Mouse (Mus musculus): ENCODE data around the gene Gm20388.

The Gm20388 gene

GRCm38 (mm10) chr8:122676621-122677480 is 2766.2 kb downstream of the Gm20388 start:
- DNase-seq (ENCODE audit: low spot score): no peak

- no peak for DNase-seq (ENCODE audit: low spot score)
Observed at GRCm38 (mm10) chr8:122677481-122678021, 2766.9 kb downstream of the Gm20388 start.

DNA sequence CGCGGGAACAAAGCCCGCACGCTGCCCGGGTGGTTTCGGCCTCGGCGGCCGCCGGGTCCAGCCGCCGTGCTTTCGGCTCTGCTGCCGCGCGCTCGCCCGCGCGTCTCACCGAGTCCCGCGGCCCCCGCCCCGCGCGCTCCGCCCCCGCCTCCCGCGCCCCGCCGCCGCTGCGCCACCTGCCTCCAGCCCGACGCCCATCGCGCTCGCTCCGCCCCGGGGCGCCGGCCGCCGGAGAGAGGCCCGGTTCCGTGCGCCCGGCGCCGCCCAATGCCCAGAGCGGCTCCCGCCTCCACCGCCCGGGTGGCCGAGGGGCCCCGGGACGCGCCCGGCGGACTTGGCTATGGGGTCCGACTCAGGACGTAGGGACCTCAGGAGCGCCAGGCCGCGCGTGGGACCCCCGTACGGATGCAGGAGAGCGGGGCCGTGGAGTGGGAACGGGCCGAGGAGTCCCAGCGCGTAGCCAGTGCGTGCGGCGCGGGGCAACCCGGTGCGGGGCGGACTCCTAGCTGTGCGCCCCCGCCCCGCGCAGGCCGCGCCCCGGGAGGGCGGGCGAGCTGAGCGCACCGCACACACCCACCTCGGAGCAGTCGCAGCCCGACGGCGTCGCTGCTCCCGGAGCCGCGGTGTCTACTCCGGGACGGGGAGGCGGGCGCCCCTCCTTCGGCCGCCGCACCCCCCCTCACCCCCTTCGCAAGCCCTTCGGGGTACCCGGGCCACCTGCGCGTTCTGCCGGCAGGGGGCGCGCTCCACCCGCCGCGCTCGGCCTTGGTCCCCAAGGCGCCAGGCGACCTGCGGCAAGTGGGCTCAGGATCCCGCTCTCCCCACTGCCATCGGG is 2767.6 kb downstream of the Gm20388 start:
- DNase-seq (ENCODE audit: low spot score): peak; percentile 78

GRCm38 (mm10) chr8:122678896-122679210 is 2768.2 kb downstream of the Gm20388 start:
- DNase-seq (ENCODE audit: low spot score): no peak

DNA sequence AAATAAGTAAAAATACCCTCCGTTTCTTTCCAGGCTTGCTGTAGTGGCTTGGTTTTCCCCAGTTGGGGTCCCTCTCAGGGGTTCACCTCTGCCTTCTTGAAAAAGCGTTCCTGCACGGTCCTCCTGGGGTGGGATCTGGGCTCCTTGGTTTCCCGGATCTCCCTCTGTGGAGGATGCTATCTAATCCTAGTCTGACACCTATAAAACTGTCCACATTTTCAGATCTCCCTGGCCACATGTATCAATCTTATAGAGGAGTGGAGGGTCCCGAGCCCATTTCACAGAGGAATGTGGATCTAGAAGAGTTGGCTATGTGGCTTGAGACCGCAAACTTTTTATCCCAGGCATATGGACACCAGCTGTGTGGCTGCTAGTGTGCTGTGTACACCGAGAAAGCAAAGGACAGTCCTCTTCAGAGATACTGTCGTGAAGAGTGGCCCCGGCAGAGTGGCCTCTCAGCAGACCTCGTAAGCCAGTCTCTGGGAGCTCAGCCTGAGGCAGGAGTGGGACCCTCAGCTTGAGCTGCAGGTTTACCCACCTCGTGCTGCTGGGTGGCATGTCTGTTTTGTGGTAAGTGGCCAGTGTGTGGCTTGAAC is 2768.8 kb downstream of the Gm20388 start:
- no peak for DNase-seq (ENCODE audit: low spot score)

DNA sequence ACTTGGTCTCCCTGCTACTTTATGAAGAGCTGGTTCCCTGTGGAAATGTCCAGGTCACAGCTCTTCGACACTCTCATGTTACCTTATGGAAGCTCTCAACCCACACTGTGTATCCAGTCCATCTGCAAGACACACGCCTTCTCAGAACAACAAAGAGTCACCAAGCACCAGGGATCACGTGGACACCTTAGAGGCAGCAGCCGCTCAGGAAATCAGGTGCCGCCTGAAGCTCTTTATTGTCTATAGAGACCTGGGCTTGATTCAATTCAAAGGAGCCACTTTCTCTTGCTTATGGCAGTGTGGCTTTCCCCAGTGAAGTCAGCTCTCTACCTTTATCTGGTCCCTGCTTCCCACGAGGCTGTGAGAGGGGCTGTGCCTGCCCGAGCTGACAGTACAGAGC is 2769.5 kb downstream of the Gm20388 start:
- DNase-seq (ENCODE audit: low spot score): no peak

- DNase-seq (ENCODE audit: low spot score): no peak
Observed at GRCm38 (mm10) chr8:122682820-122683219, 2772.2 kb downstream of the Gm20388 start.

DNA sequence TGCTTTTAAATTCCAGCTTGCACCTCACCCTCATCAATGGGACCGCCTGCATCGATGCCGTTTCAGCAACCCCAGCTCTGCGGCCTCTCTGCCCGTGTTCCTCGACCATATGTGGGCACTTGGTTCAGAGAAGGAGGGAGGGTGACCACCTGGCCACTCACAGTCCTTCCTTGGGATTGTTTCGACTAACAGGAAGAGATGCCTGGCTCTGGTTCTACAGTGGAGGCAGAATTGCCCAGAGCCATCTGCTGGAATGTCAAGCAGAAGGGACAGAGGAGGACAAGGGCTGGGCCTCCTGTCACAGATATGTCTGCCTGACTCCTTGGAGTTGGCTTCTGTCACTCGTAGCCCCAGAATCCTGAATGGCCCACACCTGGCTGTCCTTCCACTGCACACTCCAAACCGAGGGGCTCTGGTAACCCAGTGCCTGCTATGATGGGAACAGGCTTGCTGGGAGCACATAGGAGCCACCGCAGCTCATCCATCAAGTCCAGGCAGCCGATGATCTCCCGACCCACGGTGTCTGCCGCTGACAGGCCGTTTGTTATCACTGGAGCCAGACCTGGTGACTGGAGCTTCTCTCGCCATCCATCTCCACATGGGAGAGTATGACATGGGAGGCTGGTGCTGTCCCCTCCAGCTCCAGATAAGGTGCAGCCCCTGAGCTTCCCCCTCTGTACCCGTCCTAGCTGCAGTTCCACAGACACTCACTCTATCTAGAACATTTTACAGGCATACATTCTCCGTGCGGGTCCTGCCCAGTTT is 2774.6 kb downstream of the Gm20388 start:
- DNase-seq (ENCODE audit: low spot score): no peak

DNA sequence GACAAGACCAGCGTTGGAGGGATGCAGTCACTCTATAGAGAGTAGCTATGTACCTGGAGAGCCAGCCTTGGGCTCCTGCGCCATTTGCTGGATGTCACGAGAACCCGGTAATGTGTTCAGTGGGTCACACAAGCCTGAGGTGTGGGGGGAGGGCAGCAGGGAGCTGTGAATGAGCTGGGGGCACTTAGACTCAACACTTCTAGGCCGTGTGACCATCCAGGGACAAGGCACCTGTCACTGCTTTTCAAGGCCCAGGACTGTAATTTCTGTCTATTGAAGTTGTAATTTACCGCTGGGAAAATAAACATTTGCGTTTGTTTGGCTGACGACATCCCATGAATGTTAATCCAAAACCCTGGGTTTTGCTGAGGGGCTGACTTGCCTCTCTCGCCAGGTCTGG is 2776.2 kb downstream of the Gm20388 start:
- no peak for DNase-seq (ENCODE audit: low spot score)

DNA sequence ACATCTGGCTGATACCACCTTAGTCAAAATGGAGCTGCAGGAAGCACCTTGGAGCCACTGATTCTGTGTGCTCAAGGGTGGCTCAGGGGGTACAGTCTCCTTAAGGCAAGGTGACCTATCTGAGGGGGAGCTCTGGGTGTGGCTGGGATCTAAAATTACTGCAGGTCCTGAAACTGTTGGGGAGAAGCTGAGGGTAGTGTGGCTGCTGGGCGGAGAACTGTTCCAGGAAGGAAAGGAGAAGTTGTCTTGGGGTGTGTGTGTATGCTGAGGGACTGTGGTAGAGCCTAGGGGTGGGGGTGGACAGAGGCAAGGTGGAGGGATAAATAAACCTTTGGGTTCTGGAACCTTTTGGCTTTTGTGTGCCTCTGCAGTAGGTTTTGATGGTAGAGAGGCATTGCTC is 2778.7 kb downstream of the Gm20388 start:
- DNase-seq (ENCODE audit: low spot score): no peak

DNA sequence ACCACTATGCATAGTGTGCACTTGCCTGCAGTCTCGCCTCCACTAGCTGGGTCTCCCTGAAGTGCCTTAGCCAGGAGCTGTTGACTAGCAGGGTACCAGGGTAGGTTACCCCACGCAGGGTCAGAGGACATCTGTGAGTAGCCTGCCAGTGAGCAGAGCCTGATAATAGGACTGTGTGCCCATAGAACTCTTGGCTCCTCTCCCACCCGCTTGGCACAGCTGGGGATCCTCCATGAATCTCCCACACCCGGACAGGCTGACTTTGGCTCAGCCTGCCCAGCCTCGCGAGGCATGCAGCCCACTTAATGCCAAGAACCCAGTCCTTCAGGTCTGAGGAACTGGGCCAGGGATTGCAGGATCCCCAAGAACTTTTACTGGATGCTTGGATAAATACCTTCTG is 2780.4 kb downstream of the Gm20388 start:
- no peak for DNase-seq (ENCODE audit: low spot score)

GRCm38 (mm10) chr8:122692152-122692551 is 2781.5 kb downstream of the Gm20388 start:
- DNase-seq (ENCODE audit: low spot score): no peak

DNA sequence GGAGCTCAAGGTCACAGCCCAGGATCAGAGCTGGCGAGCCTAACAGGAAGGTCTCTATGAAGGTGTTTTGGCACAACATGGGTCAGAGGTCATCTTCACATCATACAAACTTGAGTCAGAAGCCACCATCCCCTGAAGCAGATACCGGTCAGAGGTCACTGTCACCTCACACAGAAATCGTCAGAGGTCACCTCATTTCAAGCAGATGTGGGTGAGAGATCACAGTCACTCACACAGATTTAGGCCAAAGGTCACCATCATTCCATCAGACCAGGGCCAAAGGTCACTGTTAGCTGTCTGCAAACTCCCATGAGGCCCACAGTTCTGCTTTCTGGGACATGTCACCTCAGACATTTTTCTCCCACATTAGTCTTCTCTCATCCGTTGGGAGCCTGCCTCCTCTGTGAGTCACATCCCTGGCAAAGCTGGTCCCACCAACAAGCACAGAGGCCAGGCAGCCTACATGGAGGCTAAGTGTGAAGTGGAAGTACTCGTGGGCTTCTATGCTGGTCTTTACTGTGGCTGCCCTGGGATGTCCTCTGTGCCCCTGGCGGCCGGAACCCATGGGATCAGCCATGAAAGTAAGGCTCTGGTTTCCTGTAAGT is 2784.9 kb downstream of the Gm20388 start:
- DNase-seq (ENCODE audit: low spot score): no peak

- DNase-seq (ENCODE audit: low spot score): peak; percentile 29
Observed at GRCm38 (mm10) chr8:122697181-122697581, 2786.5 kb downstream of the Gm20388 start.

DNA sequence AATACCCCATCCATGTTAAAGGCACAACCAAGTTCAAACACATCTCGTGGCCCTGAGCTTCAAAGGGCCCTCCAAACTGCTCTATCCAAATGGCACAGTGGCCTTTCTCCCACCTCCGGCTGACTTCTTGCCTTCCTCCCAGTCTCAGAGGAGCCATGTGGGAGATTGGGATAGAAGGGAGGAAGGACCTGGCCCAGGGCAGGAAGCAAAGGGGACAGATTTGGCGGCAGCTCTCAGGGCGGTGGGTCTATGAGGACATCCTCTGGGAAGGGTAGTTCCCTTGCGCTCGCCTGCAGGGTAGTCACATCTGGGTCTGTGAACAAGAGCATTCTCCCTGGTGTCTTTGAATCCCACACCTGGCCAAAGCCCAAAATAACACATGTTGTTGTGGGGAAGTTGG is 2786.9 kb downstream of the Gm20388 start:
- DNase-seq (ENCODE audit: low spot score): no peak

DNA sequence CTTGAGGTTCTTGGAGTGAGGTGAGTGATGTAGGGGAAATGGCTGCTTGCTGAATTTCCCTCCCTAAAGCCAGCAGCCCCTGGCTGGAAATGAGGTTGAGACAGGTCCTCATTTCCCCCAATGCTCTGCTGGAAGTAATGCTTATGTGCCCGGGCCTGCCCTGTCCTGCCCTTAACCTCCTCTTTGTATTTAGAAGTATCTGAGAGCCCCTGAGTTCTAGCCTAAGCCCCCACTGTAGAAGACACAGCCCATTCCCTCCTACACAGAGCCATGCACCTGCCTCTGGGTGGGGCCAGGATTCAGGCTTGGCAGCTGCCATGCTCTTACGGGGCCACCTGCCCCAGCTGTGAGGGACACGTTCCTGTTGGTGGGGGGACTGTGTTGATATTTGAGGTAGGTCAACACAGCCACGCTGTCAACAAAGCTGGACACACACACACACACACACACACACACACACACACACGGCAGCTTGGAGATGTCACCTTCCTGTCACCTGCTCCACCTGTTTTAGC is 2787.7 kb downstream of the Gm20388 start:
- DNase-seq (ENCODE audit: low spot score): no peak

DNA sequence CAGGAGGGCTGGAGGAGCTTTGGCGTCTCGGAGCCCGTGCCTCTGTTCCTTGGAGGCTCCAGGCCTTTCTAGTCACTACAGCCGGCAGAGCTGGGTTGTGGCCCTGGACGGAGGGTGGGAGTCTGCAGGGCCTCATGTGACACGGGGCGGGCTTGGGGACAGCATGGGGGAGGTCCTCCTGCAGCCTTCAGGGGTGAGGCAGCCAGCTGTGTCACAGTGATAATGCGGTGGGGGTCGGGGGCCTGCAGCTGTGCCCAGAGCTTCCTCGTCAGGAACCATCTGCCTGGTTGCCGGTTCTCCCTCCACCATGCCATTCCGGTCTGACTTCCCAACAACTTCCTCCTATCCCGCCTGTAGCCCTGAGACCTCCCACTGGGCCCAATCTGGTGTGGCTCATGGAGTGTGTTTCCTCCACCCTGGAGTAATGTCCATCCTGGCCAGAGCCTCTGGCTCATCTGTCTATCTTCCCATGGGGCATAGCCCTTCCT is 2788.4 kb downstream of the Gm20388 start, which contains the start of gene Cbfa2t3:
Gene Cbfa2t3 (minus strand): TSS at position 105 of the 488 bp plus-strand sequence.
- no peak for DNase-seq (ENCODE audit: low spot score)

- no peak for DNase-seq (ENCODE audit: low spot score)
Observed at GRCm38 (mm10) chr8:122700628-122701027, 2790.0 kb downstream of the Gm20388 start.

DNA sequence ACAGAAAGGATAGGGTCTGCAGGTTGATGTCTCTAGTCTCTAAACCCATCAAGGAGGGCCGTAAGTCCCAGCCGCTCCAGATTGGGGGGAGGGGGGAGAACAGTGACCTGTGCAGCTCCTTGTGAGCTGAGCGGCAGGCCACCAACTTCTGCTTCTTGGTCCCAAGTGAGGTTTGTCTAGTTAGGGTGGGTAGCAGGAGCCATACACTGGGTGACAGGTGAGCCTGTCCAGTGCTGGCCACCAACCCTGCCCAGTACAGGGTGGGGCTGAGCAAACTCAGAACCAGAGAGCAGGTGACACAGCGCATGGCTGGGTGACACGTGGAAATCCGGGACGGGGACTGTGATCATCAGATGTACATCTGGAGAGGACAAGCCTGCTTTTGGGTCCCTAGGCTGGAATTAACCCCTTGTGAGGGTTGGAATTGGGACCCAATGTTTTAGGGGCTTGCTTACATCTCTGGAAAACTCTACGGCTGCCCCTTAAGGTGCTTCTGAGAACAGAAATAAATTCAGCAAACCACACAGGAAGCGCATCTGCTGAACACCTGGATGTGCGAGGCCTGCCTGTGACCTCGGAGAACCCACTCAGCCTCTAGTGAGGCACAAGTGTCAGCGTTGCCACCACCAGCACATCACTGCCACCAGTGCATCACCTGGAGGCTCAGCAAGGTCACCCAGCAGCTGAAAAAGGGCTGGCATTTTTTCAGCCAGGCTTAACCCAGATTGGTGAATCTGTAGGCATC is 2791.0 kb downstream of the Gm20388 start:
- no peak for DNase-seq (ENCODE audit: low spot score)

- no peak for DNase-seq (ENCODE audit: low spot score)
Observed at GRCm38 (mm10) chr8:122702301-122702941, 2791.8 kb downstream of the Gm20388 start.

All from urinary bladder, postnatal 25 days (tissue).